Mouse (Mus musculus) lung, embryonic 15.5 days (tissue): ENCODE results near the gene Tbx3. TPM values are rescaled to one million over a fixed set of nuclear protein-coding genes. Genes with fewer than 3 reads are reported as not detected.

Experiments
- ATAC-seq: fragments of 200-750 bp; cut with Nextera tagmentation; 2 replicates; pipeline ENCODE4 v1.8.0; 2017; ENCODE audit warnings: moderate number of reproducible peaks, borderline replicate concordance; ENCODE audit not compliant: low FRiP score, low TSS enrichment; ENCODE audit errors: extremely low read depth
- H3K27ac ChIP-seq: fragments of 300-500 bp; sonication (generic); 2 replicates; pipeline ENCODE4 v1.5.1; 2015; ENCODE audit warnings: moderate library complexity, mild to moderate bottlenecking, inconsistent platforms
- H3K27me3 ChIP-seq: fragments of 300-500 bp; sonication (generic); 2 replicates; pipeline ENCODE4 v1.6.1; 2015; ENCODE audit warnings: inconsistent platforms
- H3K36me3 ChIP-seq: fragments of 300-500 bp; sonication (generic); 2 replicates; pipeline ENCODE4 v1.6.1; 2015; ENCODE audit warnings: inconsistent platforms
- H3K4me1 ChIP-seq: fragments of 300-500 bp; sonication (generic); 2 replicates; pipeline ENCODE4 v1.6.1; 2015; ENCODE audit warnings: inconsistent platforms
- H3K4me2 ChIP-seq: fragments of 300-500 bp; sonication (generic); 2 replicates; pipeline ENCODE4 v1.6.1; 2015; ENCODE audit warnings: inconsistent platforms, mild to moderate bottlenecking, moderate library complexity
- H3K4me3 ChIP-seq: fragments of 300-500 bp; sonication (generic); 2 replicates; pipeline ENCODE4 v1.5.1; 2015; ENCODE audit warnings: mild to moderate bottlenecking, inconsistent platforms
- H3K9ac ChIP-seq: fragments of 300-500 bp; sonication (generic); 2 replicates; pipeline ENCODE4 v1.6.1; 2015; ENCODE audit warnings: inconsistent platforms
- H3K9me3 ChIP-seq: fragments of 300-500 bp; sonication (generic); 2 replicates; pipeline ENCODE4 v1.6.1; 2016; ENCODE audit warnings: inconsistent platforms
- WGBS: fragments of 180-500 bp; shearing (Covaris S2); methylation state at CpG from one replicate; pipeline ENCODE4 v1.1.7; 2015; 5-methylcytosine and 5-hydroxymethylcytosine counted together
- polyA plus RNA-seq: library from polyadenylated mRNA; unstranded; fragments of >200 nt; fragmentation: Nextera tagmentation; extraction: Ambion mirVana; gene quantifications from 2 replicates; pipeline ENCODE4 v1.2.1, GENCODE M21; 2015

Tbx3 gene
- polyA plus RNA-seq, 1 experiment from 2014 or later, result 63.9 TPM

- no peak for ATAC-seq
- Histone ChIP-seq H3K9me3 (no peaks in the 10 kb centered on the region), H3K4me2 (no peak overlapping the region), H3K4me3 (no peak overlapping the region), H3K27ac (no peak overlapping the region), H3K9ac (no peak overlapping the region), H3K27me3 (no peaks in the 10 kb centered on the region), H3K4me1 (no peaks in the 10 kb centered on the region), H3K36me3 (no peaks in the 10 kb centered on the region)
- WGBS, result 32% methylated on average over 9 of the region's 11 CpGs
Observed at GRCm38 (mm10) chr5:119720471-119721265, 50.2 kb downstream of the Tbx3 start.

- no peaks in the 10 kb centered on the region for H3K9me3 ChIP-seq
- no peaks in the 10 kb centered on the region for H3K36me3 ChIP-seq
- H3K4me1 ChIP-seq, result no peaks in the 10 kb centered on the region
- no peak overlapping the region for H3K27ac ChIP-seq
- H3K9ac ChIP-seq, result no peak overlapping the region
- no peak for ATAC-seq
- no peaks in the 10 kb centered on the region for H3K27me3 ChIP-seq
- 27% methylated on average over 7 of the region's 7 CpGs for WGBS
- H3K4me2 ChIP-seq, result no peak overlapping the region
- no peak overlapping the region for H3K4me3 ChIP-seq
Observed at GRCm38 (mm10) chr5:119732978-119733377, 62.5 kb downstream of the Tbx3 start.

Other genes starting within 250 kb of the Tbx3 start
- gene Tbx5, start 162.0 kb downstream of the Tbx3 start, polyA plus RNA-seq, result 50.1 and 55.7 TPM in 2 replicates